Mouse (Mus musculus) urinary bladder, postnatal 36 days (tissue): ENCODE data around the gene Ccdc33.

ENCODE experiments used
- DNase-seq, 2 experiments: peaks; one replicate each; pipeline ENCODE4 v3.0.0; 2022; ENCODE audit warnings: low spot score in 2 of 2, mixed read lengths in 1 of 2

The Ccdc33 gene

GRCm38 (mm10) chr9:58091623-58092425, 26.8 kb downstream of the Ccdc33 start:
- DNase-seq, result peak in 1 of 2 experiments; percentile 23

GRCm38 (mm10) chr9:58087277-58087998, 31.2 kb downstream of the Ccdc33 start:
- no peak for DNase-seq

- DNase-seq, result no peak
Measured at GRCm38 (mm10) chr9:58086861-58087260, 31.8 kb downstream of the Ccdc33 start.

GRCm38 (mm10) chr9:58086203-58086602, 32.4 kb downstream of the Ccdc33 start:
- DNase-seq, result no peak

GRCm38 (mm10) chr9:58085074-58085473, 33.5 kb downstream of the Ccdc33 start:
- DNase-seq, result no peak

- DNase-seq, result no peak
Measured at GRCm38 (mm10) chr9:58084586-58084985, 34.0 kb downstream of the Ccdc33 start.

GRCm38 (mm10) chr9:58074561-58074960, 44.1 kb downstream of the Ccdc33 start:
- DNase-seq, result no peak

- no peak for DNase-seq
Measured at GRCm38 (mm10) chr9:58067546-58067945, 51.1 kb downstream of the Ccdc33 start.

GRCm38 (mm10) chr9:58066731-58067095, 51.9 kb downstream of the Ccdc33 start:
- DNase-seq, result no peak

GRCm38 (mm10) chr9:58065977-58066730, 52.5 kb downstream of the Ccdc33 start:
- no peak for DNase-seq

- DNase-seq, result no peak
Measured at GRCm38 (mm10) chr9:58065532-58065931, 53.1 kb downstream of the Ccdc33 start.

- no peak for DNase-seq
Measured at GRCm38 (mm10) chr9:58063531-58063930, 55.1 kb downstream of the Ccdc33 start, which contains the start of gene Stra6. Stra6 (plus strand) TSS chr9:58063788.

GRCm38 (mm10) chr9:58060677-58061667, 57.7 kb downstream of the Ccdc33 start:
- DNase-seq, result peak; percentile 20 to 35

GRCm38 (mm10) chr9:58059920-58060319, 58.7 kb downstream of the Ccdc33 start:
- DNase-seq, result no peak

- DNase-seq, result no peak
Measured at GRCm38 (mm10) chr9:58055666-58056065, 63.0 kb downstream of the Ccdc33 start.

GRCm38 (mm10) chr9:58054032-58054431, 64.6 kb downstream of the Ccdc33 start:
- DNase-seq, result no peak

- DNase-seq, result no peak
Measured at GRCm38 (mm10) chr9:58053544-58053943, 65.1 kb downstream of the Ccdc33 start.

GRCm38 (mm10) chr9:58053102-58053501, 65.5 kb downstream of the Ccdc33 start:
- DNase-seq, result peak in 1 of 2 experiments; percentile 22

GRCm38 (mm10) chr9:58051937-58052336, 66.7 kb downstream of the Ccdc33 start:
- no peak for DNase-seq

- DNase-seq, result no peak
Measured at GRCm38 (mm10) chr9:58049861-58050260, 68.8 kb downstream of the Ccdc33 start.

- no peak for DNase-seq
Measured at GRCm38 (mm10) chr9:58049186-58049585, 69.4 kb downstream of the Ccdc33 start.
